In genomic region chr10:122913393-122913792, GRCm38 (mm10) we compare ENCODE assay signal across 8 mouse cellular contexts.
DNase-seq lines count a peak whose midpoint lies in the region; ATAC-seq and TF ChIP-seq lines count a peak whose summit lies in the region.

No protein-coding gene starts in this region.

- no peak overlapping the region for H3K4me3 ChIP-seq in heart, adult 2 months
- H3K4me3 ChIP-seq in neural tube, embryonic 11.5 days (ENCODE audit: low read depth, low read length): no peak overlapping the region
- no peak overlapping the region; the same call in 1 of the 2 replicates for H3K4me3 ChIP-seq in limb, embryonic 12.5 days (replicated peaks)

- H3K9me3 ChIP-seq in neural tube, embryonic 11.5 days (ENCODE audit: control insufficient read depth, low read length): no peaks in the 10 kb centered on the region
- H3K9me3 ChIP-seq in limb, embryonic 12.5 days: no peaks in the 10 kb centered on the region

- peak overlapping the region; percentile 63 for H3K27ac ChIP-seq in heart, adult 2 months
- peak overlapping the region; percentile 45; the same call in 1 of the 2 replicates for H3K27ac ChIP-seq in neural tube, embryonic 11.5 days (ENCODE audit: low read depth, low read length)
- peak overlapping the region; percentile 100 for H3K27ac ChIP-seq in limb, embryonic 12.5 days

- intact Hi-C loops in heart, adult 2 months (cut with DNase I): loop anchor here (5.0 kb wide), 2 partner anchors 74 to 106 kb away; no protein-coding TSS in a partner anchor

- peaks cover 3% of the 10 kb centered on the region; the same call in 1 of the 2 replicates for H3K4me1 ChIP-seq in heart, adult 2 months (ENCODE audit: control insufficient read depth, insufficient read depth, low read length)
- H3K4me1 ChIP-seq in neural tube, embryonic 11.5 days (ENCODE audit: control insufficient read depth, insufficient read depth, low read length): peaks cover 31% of the 10 kb centered on the region
- peaks cover 71% of the 10 kb centered on the region for H3K4me1 ChIP-seq in limb, embryonic 12.5 days (replicated peaks)

- no peak for TF ChIP-seq POLR2A in heart, adult 2 months (IDR thresholded peaks at IDR 0.05; ENCODE audit: insufficient read depth, low read depth, low read length)

- H3K27me3 ChIP-seq in heart, adult 2 months (ENCODE audit: control insufficient read depth, insufficient read depth, low read length): no peaks in the 10 kb centered on the region
- H3K27me3 ChIP-seq in neural tube, embryonic 11.5 days (ENCODE audit: control insufficient read depth, insufficient read depth, low read length): no peaks in the 10 kb centered on the region
- no peaks in the 10 kb centered on the region for H3K27me3 ChIP-seq in limb, embryonic 12.5 days

- WGBS in heart, adult 2 months: 67% methylated on average over 11 of the region's 11 CpGs
- 57% methylated on average over 11 of the region's 11 CpGs for WGBS in neural tube, embryonic 11.5 days
- 13% methylated on average over 11 of the region's 11 CpGs for WGBS in limb, embryonic 12.5 days

- H3K9ac ChIP-seq in heart, adult 2 months (ENCODE audit: low read depth, low read length): no peak overlapping the region
- peak overlapping the region; percentile 36 for H3K9ac ChIP-seq in neural tube, embryonic 11.5 days (ENCODE audit: low read length)
- peak overlapping the region; percentile 56; the same call in 1 of the 2 replicates for H3K9ac ChIP-seq in limb, embryonic 12.5 days (replicated peaks)

- no peaks in the 10 kb centered on the region for H3K79me2 ChIP-seq in heart, adult 2 months (replicated peaks; ENCODE audit: control insufficient read depth, insufficient read depth, low read length)

- DNase-seq in heart, adult 2 months: no peak
- no peak for DNase-seq in heart, postnatal 4 days
- no peak for DNase-seq in neural tube, embryonic 11.5 days (ENCODE audit: low spot score)
- DNase-seq in neural tube, embryonic 10.5 days (ENCODE audit: extremely low spot score, low spot score): no peak
- no peak for DNase-seq in embryo, embryonic 10 days (ENCODE audit: low spot score)
- no peak for DNase-seq in natural killer cell, adult 2 months (ENCODE audit: low spot score in 2 of 2)
- DNase-seq in urinary bladder, postnatal 25 days (ENCODE audit: low spot score): no peak

- no peak for TF ChIP-seq EP300 in heart, adult 2 months (IDR thresholded peaks at IDR 0.05; ENCODE audit: insufficient read depth, low read depth, low read length)

- H3K4me2 ChIP-seq in neural tube, embryonic 11.5 days (ENCODE audit: low read depth): no peak overlapping the region
- peak overlapping the region; percentile 51 for H3K4me2 ChIP-seq in limb, embryonic 12.5 days

- no peak for ATAC-seq in neural tube, embryonic 11.5 days (ENCODE audit: insufficient read depth, low FRiP score, low TSS enrichment)
- ATAC-seq in limb, embryonic 12.5 days (ENCODE audit: insufficient number of reproducible peaks, insufficient read depth, low FRiP score, low TSS enrichment, low read depth): no peak

- no peaks in the 10 kb centered on the region; the same call in 1 of the 2 replicates for H3K36me3 ChIP-seq in heart, adult 2 months (ENCODE audit: control insufficient read depth, insufficient read depth, low read length)
- no peaks in the 10 kb centered on the region for H3K36me3 ChIP-seq in neural tube, embryonic 11.5 days (ENCODE audit: control insufficient read depth, insufficient read depth, low read length)
- no peaks in the 10 kb centered on the region for H3K36me3 ChIP-seq in limb, embryonic 12.5 days

- no peak for TF ChIP-seq CTCF in heart, adult 2 months (IDR thresholded peaks at IDR 0.05)

Comparison
In these comparisons a context has a peak if more than half of its experiments do, and no peak if none do; other contexts are left out.
1. H3K27ac ChIP-seq: peak in every context shown above with its lines; median percentile 100 in limb, embryonic 12.5 days; 63 in heart, adult 2 months; 45 in neural tube, embryonic 11.5 days.